Mouse (Mus musculus) lung, postnatal 10 days (tissue): ENCODE results near the gene Marco.

Experiments
- DNase-seq: peaks from one replicate; pipeline ENCODE4 v3.0.0; 2021

Gene Marco

DNA sequence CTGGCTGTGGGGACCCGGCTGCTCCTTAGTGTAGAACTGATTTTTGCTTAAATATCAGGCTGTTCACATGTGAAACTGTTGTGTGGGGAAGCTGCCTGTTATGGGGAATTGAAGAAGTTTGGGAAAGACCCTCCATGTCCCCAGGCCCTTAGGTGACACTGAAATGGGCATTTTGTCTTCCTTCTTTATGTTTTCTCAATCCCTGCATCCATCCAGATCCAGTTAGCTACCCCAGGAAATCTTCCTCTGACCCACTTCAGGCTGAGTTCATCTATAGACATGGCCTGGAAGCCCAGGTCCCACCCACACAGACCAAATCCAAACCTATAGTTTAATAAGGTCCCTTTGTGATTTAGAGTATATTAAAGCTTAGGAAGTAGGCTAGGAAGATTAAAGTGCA lies at the start of gene Marco:
Marco (minus strand) TSS at position 101 of the 400 bp plus-strand sequence.
- no peak for DNase-seq

DNA sequence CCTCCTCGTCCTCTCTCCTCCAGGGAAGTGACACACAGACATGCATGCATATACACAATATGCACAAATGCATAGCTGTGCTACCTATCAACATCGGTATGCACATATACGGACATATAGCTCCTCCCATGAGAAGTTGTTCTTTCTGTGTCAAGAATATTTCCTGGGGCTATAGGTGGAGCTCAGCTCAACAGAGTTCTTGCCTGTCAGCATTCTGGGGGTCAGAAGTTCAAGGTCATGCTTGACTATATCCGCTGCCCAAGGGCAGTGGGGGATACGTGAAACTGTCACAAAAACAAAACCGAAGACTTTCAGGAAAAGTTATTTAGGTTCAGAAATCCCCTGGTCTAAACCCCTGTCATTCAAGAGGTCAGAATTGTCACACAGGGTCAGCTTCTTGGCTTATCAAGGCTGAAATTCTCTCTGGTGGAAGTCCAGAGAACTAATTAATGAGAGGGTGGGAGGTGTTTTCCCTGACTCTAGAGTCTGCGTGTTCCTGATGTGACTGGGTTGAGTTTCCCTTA lies 34.7 kb upstream of the Marco start:
- no peak for DNase-seq

DNA sequence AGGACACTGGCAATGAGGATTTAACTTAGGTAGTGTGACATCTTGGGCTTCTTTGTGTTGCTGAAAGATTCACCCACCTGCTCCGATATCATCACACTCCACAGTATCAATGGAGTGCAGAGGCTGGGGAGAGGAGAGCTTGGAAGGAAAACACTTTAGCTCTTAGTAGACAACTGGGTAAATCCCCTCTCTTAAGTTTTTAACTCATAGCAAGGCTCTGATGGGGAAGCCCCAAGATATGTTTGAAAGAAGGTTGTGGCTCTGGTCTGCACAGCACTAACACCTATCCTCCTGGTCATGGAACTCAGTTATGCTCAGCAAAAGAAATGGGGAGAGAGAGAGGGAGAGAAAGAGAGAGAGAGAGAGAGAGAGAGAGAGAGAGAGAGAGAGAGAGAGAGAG lies 32.2 kb upstream of the Marco start:
- DNase-seq, result no peak

DNA sequence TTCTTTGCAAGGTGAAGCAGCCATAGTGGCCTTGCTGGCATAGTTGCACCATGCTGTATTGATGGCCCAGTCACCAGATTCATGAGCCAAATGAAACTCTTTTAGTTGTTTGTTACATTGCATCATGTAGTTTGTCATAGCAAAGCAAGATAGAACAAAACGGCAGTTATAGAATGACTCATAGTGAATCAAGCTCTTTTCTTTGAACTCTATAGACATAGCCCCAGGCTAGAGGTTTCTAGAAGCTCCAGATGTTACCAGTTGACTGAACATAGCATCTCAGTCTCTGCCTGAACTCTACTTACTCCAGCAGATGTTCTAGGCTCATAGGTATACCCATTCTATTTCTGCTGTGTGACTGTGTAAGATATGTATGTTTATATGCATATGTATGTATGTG lies 31.1 kb upstream of the Marco start:
- DNase-seq, result no peak

DNA sequence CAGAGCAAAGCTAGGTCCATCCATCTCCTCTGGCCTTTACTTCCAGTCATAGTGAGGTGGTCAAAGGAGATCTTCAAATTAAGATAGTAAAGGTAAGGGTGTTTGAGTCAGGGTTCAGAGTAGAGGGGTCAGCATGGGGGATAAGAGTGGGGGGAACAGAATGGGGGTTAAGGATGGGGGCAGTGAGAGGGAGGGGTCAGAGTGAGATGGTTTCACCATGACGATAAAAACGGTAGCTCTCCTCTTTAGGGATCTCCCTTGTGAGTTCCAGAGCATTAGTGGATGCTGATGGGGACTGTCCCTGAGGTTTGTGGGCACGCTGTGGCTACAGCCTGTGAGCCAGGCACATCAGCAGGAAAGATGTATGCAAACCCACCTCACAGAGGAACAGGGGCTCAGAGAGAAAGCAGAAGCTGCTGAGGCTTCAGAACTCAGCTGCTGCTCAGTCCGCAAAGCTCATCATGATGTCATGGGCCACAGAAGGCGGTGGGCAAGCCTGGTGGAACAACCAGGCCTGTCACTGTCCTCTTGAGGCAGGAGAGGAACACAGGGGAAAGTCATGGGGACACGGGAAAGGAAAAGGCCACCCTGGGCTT lies 27.6 kb upstream of the Marco start:
- no peak for DNase-seq

DNA sequence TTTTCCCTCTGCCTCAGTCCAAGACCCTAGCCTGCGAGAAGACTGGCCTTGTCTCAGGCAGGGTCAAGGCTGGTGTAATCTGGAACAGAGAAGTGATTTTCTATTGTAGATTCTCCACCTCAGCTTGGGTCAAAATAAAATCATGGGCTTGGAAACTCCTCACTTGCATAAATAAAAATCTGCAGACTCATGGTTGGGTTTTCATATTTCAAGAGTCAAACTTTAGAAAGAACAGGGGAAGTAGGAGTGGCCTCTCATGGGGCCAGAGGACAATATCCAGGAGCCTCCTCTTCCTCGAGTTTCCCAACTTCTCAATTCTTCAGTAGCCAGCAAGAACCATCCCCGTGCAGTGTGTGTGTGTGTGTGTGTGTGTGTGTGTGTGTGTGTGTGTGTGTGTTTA lies 26.9 kb upstream of the Marco start:
- DNase-seq, result no peak

DNA sequence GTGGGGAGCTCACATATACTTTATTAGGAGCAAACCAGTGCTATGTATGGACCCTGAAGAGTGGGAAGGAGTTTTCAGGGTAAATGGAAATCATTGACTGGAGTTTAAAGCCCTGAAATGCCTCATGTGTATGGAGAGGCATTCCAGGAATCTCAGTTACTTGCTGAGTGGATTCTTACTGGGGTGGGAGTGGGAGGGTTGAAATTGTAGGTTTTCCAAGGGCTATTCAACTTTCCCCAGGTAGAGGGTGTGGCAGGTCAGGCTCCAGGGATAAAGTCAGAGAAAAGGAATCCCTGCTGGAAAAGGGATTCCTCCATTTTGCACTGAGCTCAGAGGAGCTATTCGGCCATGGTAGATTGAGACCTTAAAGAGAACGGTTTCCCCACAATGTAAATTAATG lies 25.1 kb upstream of the Marco start:
- no peak for DNase-seq

DNA sequence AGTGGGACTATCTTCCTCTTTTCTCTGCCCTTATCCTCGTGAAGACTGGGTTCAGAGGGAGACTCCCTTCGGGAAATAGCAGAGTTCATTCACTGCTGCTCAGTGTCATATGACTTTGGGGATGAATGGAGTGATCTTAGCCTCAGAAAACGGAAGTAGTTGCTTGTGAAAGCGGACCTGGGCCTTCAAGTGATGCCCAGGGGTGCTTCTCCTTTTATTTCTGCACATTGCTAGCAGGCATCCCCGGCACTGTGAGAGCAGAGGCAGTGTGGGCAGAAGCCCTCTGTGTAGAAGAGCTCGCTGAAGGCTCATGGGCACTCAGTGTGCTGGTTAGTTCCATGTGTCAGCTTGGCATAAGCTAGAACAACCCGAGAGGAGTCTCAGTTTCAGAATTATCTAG lies 12.8 kb upstream of the Marco start:
- no peak for DNase-seq

DNA sequence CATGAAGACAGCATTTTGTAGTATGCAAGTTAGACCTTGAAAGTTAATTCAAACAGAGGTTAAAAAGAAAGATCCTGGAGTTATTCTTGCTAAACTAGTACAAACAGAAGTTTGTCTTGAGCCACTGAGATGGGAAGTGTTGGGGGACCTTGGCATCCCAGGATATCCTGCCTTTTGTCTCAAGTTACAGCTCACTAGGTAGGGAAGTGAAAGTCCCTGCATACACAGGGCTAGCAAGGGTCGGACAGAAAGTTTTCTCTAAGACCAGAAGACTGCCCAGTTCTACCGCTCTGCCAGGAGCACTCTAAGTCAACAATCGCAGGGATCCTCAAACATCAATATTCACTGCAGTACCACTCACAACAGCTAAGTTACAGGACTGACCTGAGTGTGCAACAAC lies 5.5 kb upstream of the Marco start:
- no peak for DNase-seq

DNA sequence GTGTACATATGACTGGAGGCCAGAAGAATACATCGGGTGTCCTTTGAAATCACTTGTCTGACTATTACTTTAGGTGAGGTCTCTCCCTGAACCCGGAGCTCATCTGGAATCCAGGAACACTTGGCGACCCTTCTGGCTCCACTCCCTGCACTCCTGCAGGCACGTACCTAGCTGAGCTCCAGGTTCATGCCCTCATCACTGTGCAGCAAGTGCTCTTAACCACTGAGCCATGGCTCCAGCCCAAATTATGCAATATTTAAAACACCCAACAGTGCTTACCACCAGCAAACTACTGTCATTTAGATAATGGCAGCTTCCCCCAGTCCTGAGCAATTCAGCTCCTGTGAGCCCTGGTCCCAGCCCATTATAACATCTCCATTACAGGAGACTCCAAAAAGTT lies 4.2 kb upstream of the Marco start:
- DNase-seq, result no peak

DNA sequence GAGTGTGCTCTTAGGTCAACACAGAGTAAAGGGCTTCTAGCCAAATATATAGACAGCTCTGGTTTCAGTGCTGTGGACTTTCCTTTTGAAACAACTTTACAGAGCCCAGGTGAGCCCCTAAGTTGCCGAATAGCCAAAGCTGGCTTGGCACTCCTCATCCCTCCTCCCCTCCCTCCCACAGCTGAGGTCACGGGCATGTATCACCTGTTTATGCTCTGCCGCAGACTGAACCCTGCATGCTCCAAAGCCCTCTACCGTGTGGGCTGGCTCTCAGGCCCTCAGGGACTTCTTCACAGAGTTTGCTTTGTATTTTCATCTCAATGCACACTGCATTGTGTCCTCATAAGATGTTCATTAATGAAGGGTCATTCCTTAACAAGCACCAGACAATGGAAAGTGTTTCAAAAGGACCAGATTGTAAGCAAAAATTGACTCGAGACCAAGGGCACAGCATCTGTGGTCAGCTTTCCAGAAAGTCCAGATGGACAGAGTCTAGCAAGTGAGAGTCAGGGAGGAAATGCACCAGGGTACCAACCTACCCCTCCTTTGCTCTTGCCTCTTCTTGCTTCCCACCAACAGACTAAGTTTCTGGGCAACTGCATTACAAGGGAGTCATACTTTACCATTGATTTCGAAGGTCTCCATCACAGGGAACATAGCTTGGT lies 646 bp downstream of the Marco start:
- DNase-seq, result no peak

DNA sequence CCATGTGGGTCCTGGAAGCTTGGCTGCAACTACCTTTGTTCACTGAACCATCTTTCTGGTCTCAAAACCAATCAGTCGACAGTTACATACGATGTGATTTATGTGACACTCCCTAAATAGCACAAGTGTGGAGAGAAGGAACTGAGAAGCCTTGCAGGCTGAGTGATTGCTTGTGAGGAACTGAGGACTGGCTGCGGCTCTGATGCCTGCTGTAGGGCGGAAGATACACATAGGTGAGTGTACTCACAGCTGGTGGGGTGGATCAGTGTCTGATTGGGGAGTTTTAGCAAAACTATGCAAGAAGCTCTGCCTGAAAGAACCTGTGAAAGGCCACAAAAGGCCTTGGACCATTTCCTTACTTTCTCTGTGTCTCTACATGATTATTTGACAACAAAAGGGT lies 3.3 kb downstream of the Marco start:
- DNase-seq, result no peak

DNA sequence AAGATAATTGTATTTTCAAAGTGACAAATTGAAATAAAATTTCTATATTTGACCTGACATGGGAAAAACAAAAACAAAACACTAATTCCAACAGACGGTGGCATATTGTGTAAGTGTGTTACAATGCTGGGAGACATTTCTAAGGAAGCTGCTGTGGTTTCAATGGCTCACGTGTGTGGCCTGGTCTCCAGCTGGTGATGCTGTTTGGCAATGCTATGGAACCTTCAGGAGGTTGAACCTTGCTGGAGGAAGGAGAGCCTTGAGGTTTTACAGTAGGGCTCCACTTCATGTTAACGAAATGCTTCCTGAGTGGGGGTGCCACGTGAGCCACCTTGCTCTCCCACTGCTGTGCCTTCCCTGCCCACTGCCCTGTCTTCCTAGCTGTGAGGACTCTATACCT lies 6.8 kb downstream of the Marco start:
- DNase-seq, result no peak

DNA sequence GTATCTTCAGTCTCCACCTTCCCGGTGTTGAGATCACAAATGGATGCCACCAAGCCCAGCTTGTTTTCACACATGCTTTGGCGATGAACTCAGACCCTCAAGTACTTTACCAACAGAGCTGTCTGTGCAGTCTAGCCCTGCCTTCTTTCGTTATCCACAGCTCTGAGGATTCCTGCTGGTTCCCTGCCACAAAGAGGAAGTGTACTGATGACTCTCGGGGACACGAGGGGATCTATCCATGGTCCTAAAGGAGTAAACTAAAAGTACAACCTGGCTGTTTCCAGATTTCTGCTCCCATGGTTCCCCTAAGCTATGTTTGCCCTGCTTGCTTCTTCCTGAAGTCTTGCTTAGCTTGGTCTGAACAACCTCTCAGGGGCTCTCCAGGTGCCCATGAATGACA lies 23.9 kb downstream of the Marco start:
- no peak for DNase-seq

DNA sequence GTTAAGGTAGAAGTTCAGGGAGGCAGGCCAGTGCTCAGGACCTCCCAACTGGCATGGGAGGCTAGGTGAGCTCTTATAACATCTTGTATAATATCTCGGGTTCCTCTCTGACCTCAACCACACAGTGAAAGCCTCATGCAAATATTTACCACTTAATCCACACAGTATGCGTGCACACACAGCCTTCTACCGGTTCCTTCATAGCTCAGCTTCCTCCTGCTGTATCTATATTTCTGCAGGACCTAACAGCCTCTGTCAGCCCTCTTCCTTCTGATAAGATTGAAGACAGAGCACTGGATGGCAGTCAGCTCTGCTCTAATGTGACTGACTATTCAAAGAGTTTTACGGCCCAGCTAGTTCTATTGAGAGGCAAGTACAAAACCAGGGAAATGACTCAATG lies 30.0 kb downstream of the Marco start:
- DNase-seq, result no peak

DNA sequence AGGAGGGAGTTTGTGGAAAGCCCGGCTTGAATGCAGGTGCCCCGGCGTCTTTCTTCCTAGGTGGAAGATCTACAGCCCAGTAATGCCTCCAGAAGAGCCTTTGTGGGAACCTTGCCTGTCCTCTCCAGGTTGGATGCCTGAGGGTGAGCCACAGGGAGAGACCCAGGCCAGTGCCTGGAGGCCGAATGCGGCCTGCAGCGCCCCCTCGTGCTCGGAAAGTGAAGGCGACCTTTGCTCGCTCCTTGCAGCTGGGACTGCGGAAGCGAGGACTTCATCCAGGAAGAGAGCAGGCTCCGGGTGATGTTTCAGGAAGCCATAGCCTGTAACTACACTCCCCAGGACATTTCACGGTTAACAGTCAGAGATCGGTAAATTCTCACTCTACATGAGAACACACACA lies 35.9 kb downstream of the Marco start:
- DNase-seq, result peak; percentile 29

DNA sequence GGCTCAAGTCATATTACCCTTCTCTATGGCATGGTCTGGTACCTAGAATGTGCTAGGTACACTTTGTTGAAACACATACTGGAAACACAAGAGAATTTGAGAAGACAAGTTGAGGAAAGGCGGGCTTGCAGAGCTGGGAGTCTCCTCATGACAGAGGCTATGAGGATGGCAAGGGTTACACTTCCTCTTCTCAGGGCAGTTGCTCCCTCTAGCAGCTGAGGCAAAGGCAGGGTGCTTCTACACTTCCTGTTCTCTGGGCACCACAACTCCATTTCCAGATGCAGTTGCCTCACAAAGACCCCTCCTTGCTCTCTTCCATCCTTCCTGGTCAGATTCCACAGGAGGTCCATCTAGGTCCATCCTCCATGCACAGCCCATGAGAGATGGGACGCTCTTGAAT lies 37.5 kb downstream of the Marco start:
- DNase-seq, result no peak

DNA sequence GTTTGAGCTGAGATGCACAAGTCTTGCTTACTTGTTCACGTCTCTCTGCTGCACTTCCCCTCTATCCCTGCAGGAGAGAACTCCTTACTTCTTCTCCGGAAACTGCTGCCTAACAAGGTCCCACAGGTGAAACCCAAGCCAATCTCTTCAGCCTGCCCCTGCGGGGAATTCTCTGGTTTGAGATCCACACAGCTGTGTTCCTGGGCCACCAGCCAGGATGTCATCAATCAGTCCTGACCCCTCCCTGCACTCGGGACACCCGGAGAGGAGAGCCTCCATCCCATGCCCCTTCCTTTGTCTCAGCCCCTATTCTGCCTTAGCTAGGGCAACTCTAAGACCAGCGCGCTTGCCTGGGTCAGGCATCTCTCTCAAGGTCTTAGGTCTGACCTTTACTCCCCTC lies 38.1 kb downstream of the Marco start:
- DNase-seq, result peak; percentile 3

DNA sequence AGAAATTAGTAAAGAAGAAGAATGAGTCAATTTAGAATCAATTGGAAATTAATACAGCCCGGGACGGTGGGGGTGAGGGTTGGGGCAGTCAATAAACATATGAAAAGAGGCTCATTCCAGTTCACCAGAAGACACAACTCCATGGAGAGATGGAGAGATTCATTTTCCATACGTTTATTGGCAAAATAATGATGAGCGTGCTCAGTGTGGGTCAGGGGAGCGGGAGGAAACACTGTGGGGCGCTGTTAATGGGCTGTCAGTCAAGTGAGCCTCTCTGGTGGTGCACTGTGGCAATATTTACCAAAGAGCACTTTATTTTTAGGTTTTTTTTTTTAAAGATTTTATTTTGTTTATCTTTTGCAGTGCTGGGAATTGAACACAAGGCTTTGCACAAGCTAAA lies 45.8 kb downstream of the Marco start:
- no peak for DNase-seq

DNA sequence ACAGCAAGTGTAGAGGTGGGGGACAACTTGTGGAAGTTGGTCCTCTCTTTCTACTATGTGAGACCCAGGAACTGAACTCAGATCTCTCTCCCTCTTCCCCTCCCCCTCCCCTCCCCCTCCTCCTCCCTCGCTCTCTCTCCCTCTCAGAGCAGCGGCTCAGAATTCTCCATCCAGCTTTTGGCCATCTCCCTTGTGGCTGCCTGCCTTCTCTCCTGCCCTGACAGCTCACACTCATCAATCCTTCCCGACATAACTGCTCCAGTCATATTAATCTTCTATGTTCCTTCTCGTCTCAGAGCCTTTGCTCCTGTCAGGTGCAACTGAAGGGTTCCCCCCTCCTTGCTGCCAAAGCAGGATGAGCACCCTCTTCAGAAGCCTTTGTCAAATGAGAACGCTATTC lies 46.3 kb downstream of the Marco start:
- DNase-seq, result no peak

DNA sequence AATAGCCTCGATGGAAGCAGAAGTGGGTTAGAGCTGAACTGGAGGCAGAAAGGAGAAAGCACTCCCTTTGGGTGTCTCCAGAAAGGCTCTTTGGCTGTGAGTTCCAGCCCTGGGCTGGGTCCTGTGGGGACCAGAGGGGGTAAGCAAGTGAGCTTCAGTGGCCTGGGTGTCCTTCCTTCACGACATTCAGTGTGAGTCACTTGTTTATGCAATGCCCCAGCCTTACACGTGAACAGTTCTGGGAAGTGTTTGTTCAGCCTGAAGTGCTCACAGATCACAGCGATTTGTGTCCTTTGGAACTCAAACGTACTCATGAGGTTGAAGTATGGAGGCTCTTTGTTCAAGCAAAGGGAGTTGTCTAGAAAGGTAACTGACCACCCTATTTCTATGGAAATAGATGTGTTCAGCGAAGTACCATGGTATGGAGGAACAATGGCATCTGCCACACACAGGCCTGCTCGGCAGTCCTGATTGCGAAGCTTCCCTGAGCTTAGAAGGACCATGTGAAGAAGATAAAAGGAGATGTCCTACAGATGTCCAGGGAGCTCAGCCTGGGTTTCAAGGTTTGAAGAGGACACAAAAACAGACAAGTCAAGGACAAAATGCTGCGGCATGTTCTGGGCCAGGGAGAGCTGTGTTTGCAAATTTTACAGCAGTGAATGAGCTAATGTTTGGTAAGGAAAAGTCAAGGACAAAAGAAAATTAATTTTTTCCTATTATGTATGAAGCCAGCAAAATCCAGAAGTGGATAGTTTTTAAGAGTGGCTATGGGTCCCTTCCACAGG lies 53.1 kb downstream of the Marco start:
- DNase-seq, result no peak

DNA sequence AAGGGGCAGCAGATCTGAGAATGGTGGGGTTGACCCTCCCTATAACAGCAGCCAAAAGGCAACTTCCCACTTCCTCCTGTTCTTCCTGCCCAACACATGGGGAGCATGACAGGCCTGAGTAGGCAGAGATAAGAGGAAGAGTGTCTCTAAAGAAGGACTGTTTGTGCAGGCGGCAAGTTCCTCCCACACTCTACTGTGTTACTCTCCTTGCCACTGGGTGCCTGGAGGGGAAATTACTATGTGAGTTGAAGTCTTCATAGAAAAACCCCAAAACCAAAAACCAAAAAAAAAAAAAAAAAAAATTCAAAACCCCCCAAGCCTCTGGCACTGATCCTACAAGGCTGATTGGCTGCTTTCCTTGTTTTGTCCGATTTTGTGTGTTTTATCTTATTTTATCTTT lies 55.2 kb downstream of the Marco start:
- no peak for DNase-seq

DNA sequence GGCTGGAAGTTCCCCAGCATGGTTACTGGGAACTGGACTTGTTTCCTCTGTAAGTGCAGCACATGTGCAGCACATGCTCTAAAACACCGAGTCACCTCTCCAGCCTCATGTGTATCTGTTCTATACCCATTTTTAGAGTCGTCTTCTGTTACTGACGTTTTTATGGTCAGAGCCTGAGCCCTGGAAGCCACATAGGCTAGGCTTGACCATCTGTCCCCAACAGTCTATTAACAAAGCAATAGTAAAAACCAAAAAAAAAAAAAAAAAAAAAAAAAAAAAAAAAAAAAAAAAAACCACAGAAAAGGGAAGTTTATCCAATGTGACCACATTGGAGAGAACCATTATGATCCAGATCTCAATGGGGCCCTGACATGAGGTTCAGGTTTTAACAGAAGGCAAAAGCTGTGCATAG lies 61.6 kb downstream of the Marco start:
- DNase-seq, result no peak

DNA sequence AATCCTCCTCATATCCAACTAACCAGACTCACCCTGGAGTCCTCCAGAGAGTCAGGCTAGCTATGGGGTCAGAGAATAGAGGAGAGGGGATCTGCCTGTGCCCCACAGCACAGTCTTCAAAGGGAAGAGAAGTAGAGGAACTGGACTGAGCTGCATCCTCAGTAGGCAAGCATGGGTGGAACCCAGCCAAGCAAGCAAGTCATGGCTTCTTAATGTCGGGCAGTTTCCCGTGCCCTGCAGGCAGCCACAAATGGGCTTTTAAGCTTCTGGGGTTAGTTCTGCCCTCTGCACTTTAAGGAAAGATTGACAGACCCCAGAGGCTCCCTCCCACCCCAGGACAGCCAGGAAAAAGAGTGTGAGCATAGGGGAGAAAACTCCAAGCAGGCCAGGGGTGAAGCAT lies 63.2 kb downstream of the Marco start:
- DNase-seq, result no peak
